Mouse (Mus musculus): ENCODE measurements at regions not wholly inside any gene's neighbourhood (a gene's known extent, or its start where the extent isn't known, plus 50 kb on each side); places are given as distances from the start of the nearest gene placed in this dataset.

- no peaks in the 10 kb centered on the region for H3K79me2 ChIP-seq (ENCODE audit: control insufficient read depth, insufficient read depth, low read length, poor library complexity)
- H3K4me3 ChIP-seq (ENCODE audit: control insufficient read depth in 1 of 2, insufficient read depth in 1 of 2, low read depth in 2 of 2, low read length in 2 of 2), result no peak overlapping the region
- TF ChIP-seq RAD21 (IDR thresholded peaks at IDR 0.05; ENCODE audit: low read depth, low read length), result no peak
- TF ChIP-seq MXI1 (IDR thresholded peaks at IDR 0.05; ENCODE audit: low read depth, low read length), result no peak
- TF ChIP-seq POLR2AphosphoS5 (IDR thresholded peaks at IDR 0.05; ENCODE audit: borderline replicate concordance, low read depth, low read length), result no peak
- TF ChIP-seq MEF2A (IDR thresholded peaks at IDR 0.05; ENCODE audit: extremely low read depth, insufficient replicate concordance, low read depth, low read length, poor library complexity, severe bottlenecking), result no peak
- TF ChIP-seq EP300 (IDR thresholded peaks at IDR 0.05; ENCODE audit: low read depth in 1 of 2, low read length in 2 of 2), result no peak
- TF ChIP-seq E2F4 (IDR thresholded peaks at IDR 0.05; ENCODE audit: borderline replicate concordance, low read depth, low read length), result no peak
- no peak for TF ChIP-seq MAX (IDR thresholded peaks at IDR 0.05; ENCODE audit: low read length)
- no peaks in the 10 kb centered on the region for H3K9me3 ChIP-seq (replicated peaks; ENCODE audit: insufficient read depth, low read length)
- no peak overlapping the region for H3K27ac ChIP-seq (ENCODE audit: control insufficient read depth, low read depth, low read length)
- DNase-seq (ENCODE audit: low read depth, low spot score), result no peak
- H3K27me3 ChIP-seq (ENCODE audit: control insufficient read depth in 1 of 2, insufficient read depth in 2 of 2, low read length in 2 of 2), result no peaks in the 10 kb centered on the region
- H3K36me3 ChIP-seq (ENCODE audit: control insufficient read depth in 1 of 2, insufficient read depth in 2 of 2, low read length in 2 of 2), result no peaks in the 10 kb centered on the region
- H3K4me1 ChIP-seq (ENCODE audit: control insufficient read depth in 1 of 2, insufficient read depth in 2 of 2, low read length in 2 of 2), result no peaks in the 10 kb centered on the region
- H3K9ac ChIP-seq (ENCODE audit: control insufficient read depth, low read depth, low read length, poor library complexity, severe bottlenecking), result no peak overlapping the region
Observed at GRCm38 (mm10) chr15:51103948-51104347, 2780.8 kb upstream of the Gm7489 start.

- no peaks in the 10 kb centered on the region for H3K27me3 ChIP-seq (ENCODE audit: control insufficient read depth in 1 of 2, insufficient read depth in 2 of 2, low read length in 2 of 2)
- DNase-seq (ENCODE audit: low read depth, low spot score), result no peak
- no peaks in the 10 kb centered on the region for H3K9me3 ChIP-seq (replicated peaks; ENCODE audit: insufficient read depth, low read length)
- H3K4me3 ChIP-seq (ENCODE audit: control insufficient read depth in 1 of 2, insufficient read depth in 1 of 2, low read depth in 2 of 2, low read length in 2 of 2), result no peak overlapping the region
- H3K79me2 ChIP-seq (ENCODE audit: control insufficient read depth, insufficient read depth, low read length, poor library complexity), result no peaks in the 10 kb centered on the region
- no peaks in the 10 kb centered on the region for H3K4me1 ChIP-seq (ENCODE audit: control insufficient read depth in 1 of 2, insufficient read depth in 2 of 2, low read length in 2 of 2)
- no peak overlapping the region for H3K9ac ChIP-seq (ENCODE audit: control insufficient read depth, low read depth, low read length, poor library complexity, severe bottlenecking)
- no peak overlapping the region for H3K27ac ChIP-seq (ENCODE audit: control insufficient read depth, low read depth, low read length)
- TF ChIP-seq HCFC1 (IDR thresholded peaks at IDR 0.05; ENCODE audit: low read depth, low read length) (no peak), NRF1 (IDR thresholded peaks at IDR 0.05; ENCODE audit: insufficient read depth, low read depth, low read length, poor library complexity, severe bottlenecking) (no peak), RCOR1 (IDR thresholded peaks at IDR 0.05; ENCODE audit: low read depth, low read length) (no peak), ZC3H11A (IDR thresholded peaks at IDR 0.05; ENCODE audit: low read depth, low read length) (no peak), POLR2A (IDR thresholded peaks at IDR 0.05; ENCODE audit: control insufficient read depth in 1 of 2, insufficient read depth in 1 of 2, low read depth in 1 of 2, low read length in 2 of 2, poor library complexity in 1 of 2) (no peak), USF1 (IDR thresholded peaks at IDR 0.05; ENCODE audit: low read depth, low read length) (no peak), NELFE (IDR thresholded peaks at IDR 0.05; ENCODE audit: low read depth, low read length) (no peak), GATA1 (IDR thresholded peaks at IDR 0.05; ENCODE audit: low read depth, low read length) (no peak), MXI1 (IDR thresholded peaks at IDR 0.05; ENCODE audit: low read depth, low read length) (no peak), SMC3 (IDR thresholded peaks at IDR 0.05; ENCODE audit: low read depth, low read length) (no peak), MEF2A (IDR thresholded peaks at IDR 0.05; ENCODE audit: extremely low read depth, insufficient replicate concordance, low read depth, low read length, poor library complexity, severe bottlenecking) (no peak), CHD2 (IDR thresholded peaks at IDR 0.05; ENCODE audit: low read length) (no peak), BHLHE40 (IDR thresholded peaks at IDR 0.05; ENCODE audit: borderline replicate concordance, low read depth, low read length) (no peak), JUND (IDR thresholded peaks at IDR 0.05; ENCODE audit: low read depth, low read length) (no peak), USF2 (IDR thresholded peaks at IDR 0.05; ENCODE audit: borderline replicate concordance in 1 of 2, insufficient read depth in 1 of 2, low read depth in 1 of 2, low read length in 2 of 2) (no peak)
- H3K36me3 ChIP-seq (ENCODE audit: control insufficient read depth in 1 of 2, insufficient read depth in 2 of 2, low read length in 2 of 2), result no peaks in the 10 kb centered on the region
Observed at GRCm38 (mm10) chr15:51104362-51104761, 2780.3 kb upstream of the Gm7489 start.
